Mouse (Mus musculus): ENCODE results near the gene Gdap2.

- no peak for TF ChIP-seq POLR2A (IDR thresholded peaks at IDR 0.05; ENCODE audit: borderline replicate concordance, extremely low read depth, insufficient read depth, insufficient read length, poor library complexity, severe bottlenecking)
- TF ChIP-seq CTCF (IDR thresholded peaks at IDR 0.05; ENCODE audit: borderline replicate concordance, extremely low read depth, insufficient read depth, insufficient read length) = no peak
Measured at GRCm38 (mm10) chr3:100180471-100180870, 18.3 kb downstream of the Gdap2 start.
